Mouse (Mus musculus) myocyte (in vitro differentiated cells): Measurements from ENCODE around the gene Cblb.

Experiments
- CEBPB ChIP-seq: IDR thresholded peaks from 2 replicates; pipeline ENCODE4 v1.6.1; 2011; ENCODE audit warnings: mild to moderate bottlenecking, moderate library complexity; ENCODE audit not compliant: poor library complexity, insufficient read depth, severe bottlenecking
- POLR2A ChIP-seq: IDR thresholded peaks from one replicate; pipeline ENCODE4 v1.6.1; 2011; ENCODE audit warnings: low read depth, mild to moderate bottlenecking, control low read depth, moderate library complexity; ENCODE audit not compliant: insufficient read length
- POLR2AphosphoS2 ChIP-seq: IDR thresholded peaks from one replicate; pipeline ENCODE4 v1.6.1; 2011; ENCODE audit warnings: low read depth, control low read depth; ENCODE audit not compliant: insufficient read length

GRCm38 (mm10) chr16:52093325-52094253, 62.6 kb downstream of the Cblb start:
- TF ChIP-seq POLR2A (no peak), POLR2AphosphoS2 (no peak), CEBPB (no peak)
